Mouse (Mus musculus): ENCODE measurements at regions not wholly inside any gene's neighbourhood (a gene's known extent, or its start where the extent isn't known, plus 50 kb on each side); places are given as distances from the start of the nearest gene placed in this dataset.

DNA sequence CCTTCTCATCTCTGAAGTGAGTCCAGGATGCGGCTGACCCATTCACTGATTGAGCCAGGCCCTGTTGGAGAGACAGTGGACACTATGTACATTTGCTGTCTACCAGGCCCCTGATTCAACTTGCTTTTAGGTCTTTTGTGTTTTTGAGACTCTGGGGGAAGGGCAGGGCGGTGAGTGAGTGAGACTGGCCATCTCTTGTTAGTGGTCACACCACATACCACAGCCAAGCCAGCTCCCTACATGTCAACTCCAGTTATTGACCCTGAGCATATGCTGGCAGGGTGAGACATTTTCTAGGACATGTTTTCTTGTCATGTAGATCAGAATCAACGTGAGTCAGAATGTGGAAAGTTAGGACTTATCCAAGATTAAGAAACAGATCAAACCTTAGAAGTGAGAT is 201.8 kb upstream of the Id2 start:
- no peak for DNase-seq (ENCODE audit: low spot score)

DNA sequence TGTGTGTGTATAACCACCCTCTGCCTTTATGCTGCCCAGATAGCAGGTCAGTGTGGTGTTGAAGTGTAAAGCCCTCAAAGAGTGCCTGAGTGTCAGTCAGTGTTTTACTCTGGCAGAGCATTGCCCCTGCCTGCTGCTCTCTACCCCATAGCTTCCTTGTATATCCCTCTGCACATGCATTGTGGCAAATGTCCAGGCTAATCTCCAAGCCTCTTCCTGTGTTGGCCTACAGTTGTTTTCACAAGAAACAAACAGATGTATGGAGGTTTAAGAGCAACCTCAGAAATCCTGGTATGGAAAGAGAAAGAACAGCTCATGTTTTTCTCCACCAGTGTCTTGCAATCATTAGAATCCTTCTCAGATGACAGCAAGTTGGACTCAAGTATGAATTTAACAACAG is 201.0 kb upstream of the Id2 start:
- no peak for DNase-seq (ENCODE audit: low spot score)

DNA sequence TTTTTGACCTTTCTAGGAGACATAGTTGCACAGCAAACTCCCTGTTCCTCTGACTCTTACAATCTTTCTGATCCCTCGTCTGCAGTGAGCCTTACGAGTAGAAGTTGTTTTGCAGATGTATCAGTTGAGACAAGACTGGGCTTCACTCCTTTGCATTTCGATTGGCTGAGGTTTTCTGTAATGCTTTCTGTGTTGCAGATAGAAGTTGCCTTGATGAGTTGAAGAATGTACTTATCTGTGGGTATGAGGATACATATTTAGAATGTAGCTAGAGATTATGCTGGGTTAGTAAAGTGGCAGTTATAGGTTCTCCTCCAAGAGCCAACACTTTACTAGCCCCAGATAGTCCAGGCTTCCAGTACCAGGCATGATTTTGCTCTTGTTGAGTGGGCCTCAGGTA is 199.7 kb upstream of the Id2 start:
- DNase-seq (ENCODE audit: low spot score), result no peak

DNA sequence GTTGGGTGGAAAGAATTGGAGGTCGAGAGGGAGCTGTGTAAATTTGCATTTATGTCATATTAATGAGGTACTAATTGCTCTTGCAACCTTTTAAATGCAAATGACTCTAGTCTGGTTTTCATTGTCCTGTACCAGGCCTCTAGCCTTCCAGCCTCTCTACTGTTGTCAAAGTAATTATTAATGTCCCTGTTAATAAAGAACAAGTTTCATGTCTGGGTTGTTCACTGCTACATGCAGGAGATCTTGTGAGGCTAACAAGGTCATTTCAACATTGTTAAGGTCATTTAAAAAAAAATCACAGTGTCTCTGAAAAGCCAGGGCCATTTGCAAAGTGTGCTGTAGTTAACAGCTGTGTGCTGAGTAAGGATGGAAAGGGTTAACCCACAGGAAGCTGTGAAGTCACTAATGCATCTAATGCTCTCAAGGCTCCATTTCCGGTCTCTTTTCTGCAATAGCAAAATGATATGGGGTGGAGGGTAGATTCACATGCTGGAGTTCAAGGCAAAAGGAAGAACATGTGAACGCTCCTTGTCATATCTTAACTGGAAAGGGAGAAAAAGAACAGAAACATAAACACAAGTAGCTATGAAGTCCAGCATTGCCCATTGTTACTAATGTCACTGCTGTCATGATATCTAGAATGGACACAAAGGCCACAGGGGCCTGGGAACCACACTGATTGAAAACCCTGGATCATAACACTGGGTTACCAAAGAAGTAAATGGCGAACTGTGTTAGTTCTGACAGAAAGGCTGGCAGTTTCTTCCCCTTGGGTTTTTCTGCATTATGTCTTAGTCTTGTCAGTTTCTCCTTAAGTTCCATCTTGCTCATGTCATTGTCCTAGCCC is 197.5 kb upstream of the Id2 start:
- no peak for DNase-seq (ENCODE audit: low spot score)

DNA sequence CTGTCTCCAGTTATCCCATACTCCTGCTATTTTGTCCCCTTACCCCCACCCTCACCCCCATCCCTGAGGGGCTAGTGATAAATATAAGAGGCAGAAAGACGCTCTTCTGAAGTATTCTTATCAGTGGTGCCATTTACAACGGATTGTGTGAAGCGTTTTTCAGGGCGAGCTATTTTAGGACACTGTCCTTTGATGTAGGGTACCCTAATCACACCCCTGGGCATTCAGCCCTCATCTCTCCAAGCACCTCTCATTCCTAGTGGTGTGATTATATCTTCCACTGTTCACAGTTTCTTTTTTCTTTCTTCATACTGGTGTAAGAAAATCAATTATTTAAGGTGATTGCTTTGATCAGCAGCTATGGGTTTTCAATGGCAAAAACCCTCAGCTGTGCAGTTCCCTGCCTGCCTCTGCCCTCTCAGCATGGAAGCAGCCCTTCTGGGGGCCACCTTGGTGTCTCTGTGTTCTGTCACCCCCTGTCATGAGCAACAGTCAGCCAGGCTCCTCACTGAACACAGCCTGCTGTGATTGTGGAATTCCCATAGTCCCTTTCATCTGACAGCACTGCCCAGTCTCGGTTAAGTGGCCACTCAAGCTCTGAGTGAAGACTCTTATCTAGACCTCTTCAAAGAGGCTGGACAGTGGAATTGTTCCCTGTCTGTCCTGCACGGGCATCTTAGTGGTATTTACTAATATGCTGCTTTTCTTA is 196.7 kb upstream of the Id2 start:
- DNase-seq (ENCODE audit: low spot score), result no peak

DNA sequence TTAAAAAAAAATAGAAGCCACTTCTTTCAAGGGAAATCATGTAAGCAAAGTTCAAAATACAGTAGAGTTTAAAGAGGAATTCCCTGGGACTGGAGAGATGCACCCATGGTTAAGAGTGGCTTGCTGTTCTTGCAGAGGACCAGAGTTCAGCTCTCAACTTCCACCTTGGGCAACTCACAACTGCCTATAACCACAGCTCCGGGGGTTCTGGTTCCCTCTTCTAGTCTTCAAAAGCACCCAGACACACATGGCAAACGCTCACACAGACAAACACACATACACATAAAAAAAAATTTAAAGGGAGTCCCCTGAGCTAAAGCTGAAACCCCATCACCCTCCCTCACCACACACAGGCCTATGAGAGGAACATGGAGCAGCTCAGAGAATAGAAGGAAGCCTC is 192.4 kb upstream of the Id2 start:
- DNase-seq (ENCODE audit: low spot score), result no peak

DNA sequence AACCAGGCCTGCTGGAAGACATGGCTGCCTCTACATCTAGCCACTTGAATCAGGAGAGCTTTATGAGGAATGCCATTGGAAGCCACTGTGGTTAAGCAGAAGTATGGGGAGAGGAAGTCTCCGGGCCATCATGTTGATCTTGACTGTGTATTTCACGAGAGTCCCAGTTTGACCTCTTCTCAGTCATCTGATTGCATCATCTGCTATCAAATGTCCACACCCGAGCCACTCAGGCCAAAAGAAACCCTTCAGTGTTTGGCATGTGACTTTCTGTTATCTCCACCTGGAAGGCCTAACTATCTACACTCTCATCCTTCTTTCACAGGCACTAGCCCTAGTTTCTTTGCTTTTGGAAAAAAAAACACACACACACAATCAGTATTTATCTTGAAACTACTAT is 186.9 kb upstream of the Id2 start:
- peak; percentile 21 for DNase-seq (ENCODE audit: low spot score)

DNA sequence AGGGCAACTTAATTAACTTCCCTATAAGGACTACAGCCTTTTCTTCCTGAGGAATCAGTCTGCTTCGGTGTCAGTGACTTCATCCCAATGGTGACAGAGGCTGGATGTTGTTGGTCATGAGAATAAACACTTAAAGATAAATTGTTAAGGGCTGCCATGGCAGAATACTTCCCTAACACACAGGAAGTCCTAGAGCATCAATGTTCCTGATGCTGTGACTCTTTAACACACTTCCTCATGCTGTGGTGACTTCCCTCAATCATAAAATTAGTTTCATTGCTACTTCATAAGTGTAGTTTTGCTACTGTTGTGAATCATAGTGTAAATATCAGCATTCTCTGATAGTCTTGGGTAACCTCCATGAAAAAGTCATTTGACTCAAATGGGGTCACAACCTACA is 184.5 kb upstream of the Id2 start:
- no peak for DNase-seq (ENCODE audit: low spot score)

DNA sequence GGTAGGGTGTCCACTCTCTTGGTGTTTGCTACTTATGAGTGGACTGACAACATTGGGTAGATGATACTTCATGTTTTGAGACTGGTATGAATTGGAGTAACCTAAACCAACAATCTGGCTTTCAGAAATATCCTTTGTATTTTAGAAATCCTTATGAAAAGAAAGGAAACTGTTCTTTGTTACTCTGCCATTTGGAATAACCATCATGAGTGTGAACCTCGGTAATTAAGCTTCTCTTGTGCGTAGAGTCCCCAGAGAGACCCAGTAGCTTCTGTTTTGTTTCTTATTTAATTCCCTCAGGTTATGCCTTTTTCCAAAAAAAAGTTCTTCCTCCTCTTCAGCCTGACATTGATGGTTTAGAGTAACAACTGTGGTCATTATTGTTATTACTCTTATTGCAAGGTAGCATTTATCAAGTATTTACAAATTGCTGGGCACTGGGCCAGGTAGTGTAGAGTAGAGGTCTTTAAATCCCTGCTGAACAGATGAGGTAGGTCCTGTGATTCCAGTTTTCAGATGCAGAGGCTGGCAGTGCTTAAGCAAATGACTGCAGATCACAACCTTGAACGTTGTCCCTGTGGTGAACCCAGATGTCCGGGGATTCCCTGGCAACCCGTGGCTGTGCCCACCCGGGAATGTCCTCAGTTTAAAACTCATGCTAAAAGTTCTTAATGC is 176.8 kb upstream of the Id2 start:
- DNase-seq (ENCODE audit: low spot score), result no peak

DNA sequence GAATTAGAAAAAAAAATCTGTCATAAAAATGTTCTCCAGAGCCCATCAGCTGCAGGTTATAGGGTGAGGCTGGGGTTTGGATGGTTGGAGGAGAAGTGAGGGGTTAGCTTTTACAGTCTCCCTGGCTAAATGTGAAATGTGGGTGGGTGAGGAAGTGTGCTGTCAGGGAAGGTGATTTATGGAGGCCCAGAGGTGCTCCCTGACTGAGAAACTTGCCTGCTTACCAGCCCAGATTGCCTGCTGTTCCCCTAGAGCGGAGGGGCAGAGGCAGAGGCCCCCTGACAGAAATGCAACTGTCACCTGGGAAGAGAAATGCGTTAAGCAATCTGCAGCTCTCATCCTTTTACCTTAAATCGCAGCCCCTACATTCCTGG is 175.8 kb upstream of the Id2 start:
- no peak for DNase-seq (ENCODE audit: low spot score)

DNA sequence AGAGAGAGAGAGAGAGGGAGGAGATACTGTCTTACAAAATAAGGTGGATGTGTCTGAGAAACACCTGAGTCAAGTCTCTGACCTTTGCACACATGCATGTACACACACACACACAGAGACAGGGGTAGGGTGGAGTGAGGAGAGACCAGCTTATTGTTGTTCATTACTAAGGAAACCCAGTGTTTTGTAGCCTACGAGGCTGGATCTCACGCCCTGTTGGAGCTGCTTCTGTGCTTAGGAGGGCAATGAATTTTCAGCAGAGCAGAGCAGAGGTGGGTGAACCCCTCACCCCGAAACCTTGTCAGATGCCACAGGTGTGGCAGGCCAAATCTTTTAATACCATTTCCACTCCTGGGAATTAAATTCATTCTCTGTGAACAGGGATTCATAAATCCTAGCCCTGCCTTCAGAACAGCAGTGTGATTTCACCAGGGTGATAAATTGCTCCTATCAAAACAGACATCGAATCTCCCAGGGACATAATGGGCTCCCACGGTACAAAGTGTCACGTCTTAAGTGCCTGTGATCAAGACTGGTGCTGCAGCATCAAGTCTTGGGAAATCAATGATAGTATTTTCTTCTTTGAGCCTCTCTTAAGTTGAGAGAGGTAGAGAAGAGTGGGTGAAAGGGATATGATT is 175.3 kb upstream of the Id2 start:
- DNase-seq (ENCODE audit: low spot score), result no peak

DNA sequence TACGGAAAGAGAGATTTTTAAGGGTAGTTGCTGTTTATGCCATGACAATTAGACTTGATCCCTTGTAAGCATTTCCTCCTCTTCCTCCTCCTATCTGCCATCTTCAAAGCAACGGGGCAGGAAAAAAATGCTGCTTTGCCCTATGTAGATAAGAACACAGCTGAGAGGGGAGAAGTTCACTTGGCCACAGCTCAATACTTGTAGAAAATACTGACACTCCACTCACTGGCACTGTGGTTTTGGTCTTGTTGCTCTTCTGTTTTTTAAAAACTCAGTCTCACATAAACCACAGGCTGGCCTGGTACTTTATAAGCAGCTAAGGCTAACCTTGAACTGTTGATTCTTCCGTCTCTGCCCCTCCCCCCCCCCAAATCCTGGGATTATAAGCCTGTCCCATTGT is 172.9 kb upstream of the Id2 start:
- peak; percentile 10 for DNase-seq (ENCODE audit: low spot score)

DNA sequence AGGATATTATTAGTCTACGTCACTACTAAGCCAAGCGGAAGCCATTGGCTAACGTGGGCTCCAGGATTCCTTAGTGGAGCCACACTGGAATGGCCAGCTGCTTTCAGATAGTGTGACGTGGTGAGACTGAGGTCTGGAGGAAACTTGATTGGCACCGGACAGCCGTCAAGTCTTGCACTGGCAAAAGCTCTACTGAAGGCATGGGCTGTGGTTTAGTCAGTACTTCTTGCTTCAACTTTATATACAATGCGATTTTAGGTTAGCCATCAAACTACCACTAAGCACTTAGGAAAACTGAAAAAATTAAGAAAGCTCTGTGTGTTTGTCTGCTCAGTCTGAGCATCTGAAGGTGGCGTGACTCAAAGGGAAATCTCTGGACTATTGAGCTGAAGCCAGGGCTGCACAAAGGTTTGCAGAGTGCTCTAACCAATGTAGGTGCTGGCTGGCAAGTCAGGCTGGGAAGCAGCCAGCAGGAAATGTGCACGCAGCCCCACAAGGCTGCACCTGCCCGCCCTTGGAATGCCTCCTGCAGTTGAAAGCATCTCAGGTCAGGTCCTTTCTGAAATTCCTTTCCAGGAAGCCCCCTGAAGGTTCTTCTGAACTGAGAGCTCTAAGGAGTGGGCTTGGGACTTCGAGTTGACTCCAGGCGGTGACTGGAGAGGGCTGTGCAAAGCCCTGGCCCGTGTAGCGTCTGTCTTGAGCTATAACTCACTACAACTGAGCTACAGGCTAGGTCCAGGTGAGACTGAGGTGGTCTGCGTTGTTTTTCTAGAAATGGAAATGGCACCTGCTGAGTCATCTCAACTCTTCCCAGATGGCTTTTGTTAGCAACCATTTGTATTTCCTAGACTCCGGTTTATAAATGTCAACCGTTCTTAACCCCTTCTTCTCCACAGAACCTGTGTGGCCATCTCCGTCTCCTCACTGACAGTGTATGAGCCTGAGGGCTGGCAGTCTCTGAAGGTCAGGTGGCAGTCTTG is 172.2 kb upstream of the Id2 start:
- DNase-seq (ENCODE audit: low spot score), result peak; percentile 62

DNA sequence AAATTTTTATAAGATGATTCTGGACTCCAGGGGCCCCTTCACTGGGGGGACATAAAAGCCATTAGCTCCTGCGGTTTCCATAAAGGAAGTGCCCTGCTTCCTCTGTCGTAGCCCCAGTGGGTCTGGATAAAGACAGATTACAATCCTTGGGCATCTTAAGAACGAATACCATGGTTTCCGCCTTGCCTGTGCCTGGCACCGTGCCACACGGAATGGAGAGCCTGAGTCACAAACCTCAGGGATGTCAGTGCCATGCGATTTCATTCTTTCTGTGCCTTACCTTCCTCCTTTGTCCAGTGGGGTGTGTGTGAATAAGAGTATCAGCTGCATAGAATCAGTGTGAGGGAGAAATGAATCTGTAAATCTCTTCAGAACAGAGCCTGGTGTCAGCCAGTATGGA is 171.4 kb upstream of the Id2 start:
- DNase-seq (ENCODE audit: low spot score), result no peak

DNA sequence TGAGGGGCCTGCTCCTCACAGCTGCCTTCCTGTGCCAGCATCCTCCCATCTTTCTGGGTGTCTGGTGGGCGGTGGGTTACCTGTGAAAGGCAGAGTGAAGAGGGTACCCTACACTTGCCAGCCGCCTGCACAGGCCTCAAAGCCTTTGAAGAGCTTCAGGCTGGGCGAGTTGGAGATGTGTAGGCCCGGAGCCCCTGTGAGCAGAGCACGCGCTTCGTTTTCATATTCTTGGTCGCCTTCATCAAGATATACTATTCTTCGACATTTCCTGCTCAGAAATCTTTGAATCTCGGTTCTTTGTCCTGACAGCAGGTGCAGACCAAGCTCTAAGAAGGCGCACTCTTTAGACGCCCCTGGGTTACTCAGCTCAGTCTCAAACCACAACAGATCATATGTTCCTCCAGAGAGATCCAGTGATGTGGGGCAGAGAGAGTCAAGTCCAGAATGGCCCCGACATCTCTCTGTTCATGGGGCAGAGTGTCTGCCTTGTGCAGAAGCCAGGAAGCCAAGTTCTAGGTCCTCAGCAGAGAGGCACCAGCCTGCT is 170.7 kb upstream of the Id2 start:
- no peak for DNase-seq (ENCODE audit: low spot score)

DNA sequence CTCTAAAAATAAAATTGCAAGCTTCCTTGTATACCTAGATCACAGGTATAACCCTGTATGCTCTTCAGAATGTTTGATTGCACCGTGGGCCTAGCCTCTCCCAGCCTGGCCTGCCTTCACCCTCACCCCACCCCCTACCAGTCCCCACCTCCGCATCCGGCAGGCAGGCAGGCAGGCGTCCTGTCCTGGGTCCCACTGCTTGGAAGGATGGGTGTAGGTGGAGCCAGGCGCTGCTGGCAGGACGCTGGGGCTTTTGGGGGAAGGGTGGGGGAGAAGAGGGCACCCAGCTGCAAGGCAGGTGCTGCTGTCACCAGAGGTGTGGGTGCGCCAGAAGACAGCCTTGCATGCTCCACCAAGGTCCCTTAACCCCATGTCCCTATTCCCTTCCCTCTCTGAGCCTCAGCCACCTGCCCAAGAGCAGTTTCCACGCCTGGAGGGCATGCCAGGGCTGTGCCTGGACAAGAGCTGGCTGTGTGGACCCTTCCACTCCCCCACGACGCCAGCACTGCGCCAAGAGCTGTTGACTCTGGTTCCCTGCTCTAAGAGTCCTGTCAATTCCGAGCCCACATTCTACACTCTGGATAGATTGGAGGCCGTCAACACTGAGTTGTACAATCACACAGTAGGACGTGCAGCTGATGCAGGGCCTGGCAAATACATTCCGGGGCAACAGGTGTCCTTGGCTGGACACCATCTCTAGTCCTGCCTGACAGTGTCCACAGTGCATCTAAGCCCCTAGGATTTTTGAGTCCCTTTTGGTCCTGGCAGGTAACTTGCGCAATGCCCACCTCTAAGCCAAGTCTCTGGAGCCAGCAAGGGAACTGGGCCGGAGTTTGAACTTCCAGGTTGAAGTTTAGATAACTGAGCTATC is 170.0 kb upstream of the Id2 start:
- DNase-seq (ENCODE audit: low spot score), result no peak

DNA sequence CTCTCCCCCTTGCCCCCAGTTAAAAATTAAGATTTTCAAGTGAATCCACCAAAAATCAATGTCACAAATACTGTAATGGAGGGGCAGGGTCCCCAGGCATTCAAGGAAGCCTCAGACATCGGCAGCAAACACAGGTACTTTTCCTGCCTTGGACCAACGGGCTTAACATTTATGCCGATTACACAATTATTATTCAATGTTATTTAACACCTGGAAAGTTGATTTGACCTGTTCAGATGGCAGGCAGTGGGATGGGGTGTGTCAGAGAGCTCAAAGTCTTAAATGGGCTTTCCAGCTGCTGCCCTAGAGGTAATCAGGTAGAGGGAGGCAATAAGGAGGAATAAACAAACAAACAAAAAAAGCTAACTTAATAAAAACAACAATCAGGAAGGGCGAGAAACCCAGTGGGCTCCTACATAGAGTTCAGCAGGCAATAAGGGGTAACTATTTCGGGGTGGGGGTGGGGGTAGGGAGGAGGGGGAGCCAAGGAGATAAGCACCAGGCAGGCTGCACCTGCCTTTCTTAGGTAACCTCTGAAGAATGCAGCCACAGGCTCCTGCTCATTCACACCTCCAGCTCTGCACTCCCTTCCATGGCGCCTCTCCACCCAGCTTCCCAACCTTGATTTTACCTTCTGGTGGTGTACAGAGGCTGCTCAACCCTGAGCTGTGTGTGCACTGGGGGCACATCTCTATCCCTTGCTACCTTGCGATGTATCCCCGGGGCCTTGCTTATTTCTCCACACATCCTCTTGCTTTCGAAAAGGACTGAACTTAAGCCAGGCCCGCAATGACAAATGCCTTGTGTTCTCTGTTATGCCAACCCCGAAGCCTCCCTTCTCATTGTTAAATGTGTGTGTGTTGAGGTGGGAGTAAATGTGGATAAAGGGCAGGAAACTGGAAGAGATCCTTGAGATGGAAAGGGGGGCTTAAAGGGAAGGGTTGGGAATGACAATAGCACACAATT is 168.9 kb upstream of the Id2 start:
- no peak for DNase-seq (ENCODE audit: low spot score)

DNA sequence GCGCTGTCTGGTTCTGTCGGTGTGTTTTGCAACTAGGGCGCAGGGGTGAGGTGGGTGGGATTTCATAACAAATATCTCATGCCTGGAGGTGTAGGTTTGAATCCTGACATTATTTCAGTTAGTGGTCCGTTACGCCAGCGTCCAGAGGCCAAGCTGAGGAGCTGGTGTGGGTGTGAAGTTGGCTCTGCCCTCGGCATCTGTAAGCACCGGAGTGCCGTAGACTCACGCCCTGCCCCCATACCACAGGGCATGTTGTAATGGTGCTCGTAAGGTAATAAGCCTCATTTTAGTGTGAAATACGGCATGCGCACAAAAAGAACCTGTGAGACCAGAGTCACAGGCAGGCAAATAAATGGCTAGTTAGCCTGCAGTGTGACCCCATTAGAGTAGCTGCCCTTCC is 168.1 kb upstream of the Id2 start:
- DNase-seq (ENCODE audit: low spot score), result no peak

DNA sequence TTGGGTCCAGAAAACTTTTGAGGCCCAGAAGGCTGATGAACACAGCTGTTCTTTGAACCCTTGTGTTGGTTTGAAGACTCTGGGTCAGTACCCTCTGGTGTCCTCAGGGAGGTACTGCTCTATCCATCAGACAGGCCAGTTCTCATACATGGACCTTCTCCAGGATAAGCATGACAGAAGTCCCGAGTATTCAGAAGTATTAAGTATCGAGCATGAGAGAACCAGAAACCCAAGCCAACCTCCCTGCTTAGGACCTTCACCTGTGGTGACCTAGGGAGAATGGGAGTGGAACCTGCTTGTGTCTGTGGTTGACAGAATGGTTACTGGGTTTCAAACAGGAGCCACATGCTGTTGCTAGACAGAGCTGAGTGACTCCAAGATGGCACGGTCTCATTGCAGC is 167.5 kb upstream of the Id2 start:
- DNase-seq (ENCODE audit: low spot score), result no peak

Measured in adipocyte (in vitro differentiated cells).